Mouse (Mus musculus) cerebellum, adult 18-20 months (tissue): ENCODE measurements around the gene Slc5a1.

ENCODE experiments used
- DNase-seq, 2 experiments: peaks; one replicate each; pipeline ENCODE4 v3.0.0; 2021

The Slc5a1 gene

DNA sequence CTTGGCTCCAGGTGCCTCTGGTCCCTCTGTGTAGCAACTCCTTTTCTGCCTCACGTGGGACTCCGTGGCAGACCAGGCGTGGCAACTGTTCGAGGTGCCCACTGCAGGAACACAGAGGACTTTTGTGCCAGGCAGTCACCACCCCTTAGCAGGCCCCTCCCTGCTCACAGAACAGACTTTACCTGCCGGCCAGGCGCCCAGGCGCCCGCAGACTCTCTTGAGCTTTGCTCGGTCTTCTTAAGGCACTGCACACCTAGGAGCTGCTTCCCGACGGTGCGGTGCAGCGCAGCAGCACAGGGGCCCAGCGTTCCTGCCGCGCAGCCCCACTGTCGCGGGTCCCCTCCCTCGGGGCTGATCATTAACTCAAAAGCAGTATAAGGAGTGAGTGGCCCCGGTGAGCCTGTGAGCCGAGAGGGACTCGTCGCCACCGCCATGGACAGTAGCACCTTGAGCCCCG is at the start of gene Slc5a1:
TSS of gene Slc5a1 (plus strand) at position 195 of the 457 bp plus-strand sequence.
- no peak for DNase-seq

DNA sequence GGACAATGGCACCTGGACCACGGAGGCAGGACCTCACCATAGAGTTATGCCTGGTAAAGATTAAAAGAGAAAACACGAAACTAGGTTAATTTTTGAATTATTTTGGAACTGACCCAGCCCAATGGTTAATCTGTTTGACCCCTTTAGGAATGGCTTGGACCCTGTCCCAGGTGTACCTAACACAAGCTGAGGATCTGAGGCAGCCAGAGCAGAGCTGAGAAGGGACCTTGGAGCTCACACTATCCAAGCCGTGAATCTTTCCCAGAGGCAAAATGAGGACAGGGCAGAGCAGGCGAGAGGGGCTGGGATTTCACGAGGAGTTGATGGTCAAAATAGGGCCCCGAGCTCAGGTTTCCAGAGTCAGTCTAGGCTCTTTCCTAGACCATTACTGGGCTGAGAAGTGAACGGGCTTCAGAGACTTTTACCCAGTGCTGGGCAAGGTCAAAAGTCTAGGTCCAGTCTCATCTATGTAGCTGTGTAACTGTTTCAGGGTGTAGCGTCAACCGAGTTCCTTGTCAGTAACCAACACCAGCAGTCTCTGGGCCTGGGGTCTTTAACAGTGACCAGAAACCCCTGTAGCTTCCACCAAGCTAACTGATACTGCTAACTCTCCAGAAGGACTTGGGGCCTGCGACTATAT is 47.8 kb upstream of the Slc5a1 start:
- no peak for DNase-seq

DNA sequence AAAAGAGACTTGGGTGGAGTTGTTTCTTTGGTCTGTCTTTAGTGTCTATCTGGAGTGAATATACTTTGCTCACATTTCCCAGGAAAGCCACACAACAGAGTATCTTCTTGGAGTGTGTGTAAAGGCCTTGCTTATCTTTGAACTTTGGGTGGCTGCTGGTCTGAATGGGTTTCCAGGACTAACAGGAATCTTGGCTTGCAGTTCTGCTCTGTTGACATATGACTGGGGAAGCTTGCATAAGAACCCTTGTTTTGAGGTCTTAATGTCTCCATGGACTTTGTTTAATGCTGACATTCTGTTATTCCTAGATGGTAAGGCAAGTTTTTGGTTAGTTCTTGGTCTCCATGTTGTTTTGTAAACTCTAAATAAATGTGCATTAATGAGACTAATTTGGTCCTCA is 33.9 kb upstream of the Slc5a1 start:
- DNase-seq: no peak

DNA sequence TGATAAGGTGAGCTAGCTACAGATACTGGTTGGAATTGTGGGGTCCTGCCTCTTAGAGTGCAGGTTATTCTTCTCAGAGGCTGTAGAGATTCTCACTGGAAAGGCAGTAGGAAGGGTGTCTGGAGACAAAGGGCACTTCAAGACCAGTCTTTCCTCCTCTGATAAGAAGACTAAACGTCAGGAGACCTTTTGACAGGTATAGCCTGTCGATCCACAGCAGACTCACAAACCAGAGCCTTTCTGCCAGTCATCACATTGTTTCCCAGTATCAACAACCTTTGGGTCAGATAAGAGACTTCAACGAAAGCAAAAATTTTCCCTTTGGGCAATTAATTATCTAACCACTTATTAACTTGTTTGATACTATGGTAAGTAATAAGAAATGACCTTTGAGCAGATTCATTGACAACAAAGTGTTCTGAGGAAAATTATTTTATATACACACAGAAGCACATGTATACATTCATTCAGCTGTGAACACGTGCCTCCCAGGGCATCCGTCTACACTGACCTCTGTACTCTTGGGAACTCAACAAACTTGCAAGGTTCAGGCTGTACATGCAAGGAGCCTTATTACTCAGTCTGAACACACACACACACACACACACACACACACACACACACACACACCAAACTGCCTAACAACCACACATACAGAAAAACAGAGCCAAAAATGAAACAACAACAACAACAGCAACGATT is 27.4 kb upstream of the Slc5a1 start:
- DNase-seq: no peak

DNA sequence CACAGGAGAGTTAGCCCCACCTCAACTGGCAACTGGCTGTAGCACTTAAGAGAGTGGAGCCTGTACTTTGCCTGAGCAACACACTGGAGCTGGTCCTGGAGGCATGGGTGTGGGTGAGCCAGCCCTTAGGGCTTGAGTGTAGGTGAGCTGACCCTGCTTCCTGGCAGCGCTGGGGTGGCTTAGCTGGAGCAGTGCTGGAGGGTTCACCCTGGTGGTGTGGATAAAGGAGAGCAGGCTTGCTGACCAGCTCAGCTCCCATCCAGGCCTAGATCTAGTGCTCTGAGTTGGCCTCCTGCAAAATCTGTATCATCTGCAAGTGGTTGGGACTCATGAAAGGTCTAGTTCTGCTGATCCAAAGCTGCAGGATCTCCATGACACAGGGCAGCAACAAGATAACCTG is 21.1 kb upstream of the Slc5a1 start:
- DNase-seq: no peak

DNA sequence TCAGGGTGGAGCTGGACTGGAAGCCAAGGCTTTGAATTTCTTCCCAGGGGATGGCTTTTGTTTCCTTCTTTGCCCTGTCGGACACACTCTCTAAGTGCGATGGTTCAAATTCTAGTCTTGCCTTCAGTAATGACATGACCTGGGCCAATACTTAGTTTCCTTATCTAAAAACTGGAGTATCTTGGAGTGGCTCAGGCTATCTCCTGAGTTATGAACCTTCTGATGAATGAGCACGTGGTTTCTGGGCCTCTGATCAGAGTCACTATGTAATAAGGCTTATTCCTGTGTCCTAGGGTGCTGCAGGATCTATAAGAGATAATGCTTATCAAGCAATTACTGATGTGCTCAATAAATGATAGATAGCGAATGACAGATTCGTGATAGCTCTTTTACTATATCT is 19.4 kb upstream of the Slc5a1 start:
- no peak for DNase-seq

DNA sequence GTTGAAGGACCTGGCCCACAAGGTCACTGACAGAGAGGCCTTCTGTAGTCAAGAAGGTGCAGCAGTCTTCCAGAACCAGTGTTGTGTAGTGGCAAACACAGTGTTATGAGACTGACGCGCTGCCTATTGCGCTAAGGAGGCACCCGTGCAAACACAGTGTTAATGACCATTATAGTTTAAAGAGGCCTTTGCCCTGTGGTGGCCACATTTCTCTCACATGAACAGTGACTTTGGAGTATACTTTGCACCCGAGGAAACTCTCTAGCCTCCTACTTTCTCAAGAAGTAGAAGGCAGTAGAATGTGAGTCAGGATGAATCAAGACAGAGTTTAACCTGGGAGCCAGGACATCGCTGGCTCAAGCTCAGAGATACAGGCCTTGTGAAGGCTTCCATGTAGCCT is 12.7 kb upstream of the Slc5a1 start:
- DNase-seq: no peak

DNA sequence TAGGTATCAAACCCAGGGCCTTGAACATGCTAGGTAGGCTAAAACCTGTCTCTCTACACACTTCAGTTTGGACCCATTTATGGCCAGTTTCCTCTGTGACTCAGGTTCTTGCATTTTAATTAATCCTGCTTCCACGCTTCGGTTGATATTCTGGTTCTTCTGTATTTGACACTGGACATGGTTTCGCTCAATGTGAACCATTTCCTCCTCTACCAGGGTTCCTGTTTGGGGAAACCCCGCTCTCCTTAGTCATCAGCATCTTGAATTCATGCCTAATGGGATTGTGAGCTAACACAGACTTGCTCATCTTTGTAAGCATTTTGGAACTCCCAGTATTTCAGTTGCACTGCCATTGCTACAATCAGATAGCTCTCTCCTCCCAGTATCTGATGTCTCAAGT is 8.7 kb upstream of the Slc5a1 start:
- no peak for DNase-seq

DNA sequence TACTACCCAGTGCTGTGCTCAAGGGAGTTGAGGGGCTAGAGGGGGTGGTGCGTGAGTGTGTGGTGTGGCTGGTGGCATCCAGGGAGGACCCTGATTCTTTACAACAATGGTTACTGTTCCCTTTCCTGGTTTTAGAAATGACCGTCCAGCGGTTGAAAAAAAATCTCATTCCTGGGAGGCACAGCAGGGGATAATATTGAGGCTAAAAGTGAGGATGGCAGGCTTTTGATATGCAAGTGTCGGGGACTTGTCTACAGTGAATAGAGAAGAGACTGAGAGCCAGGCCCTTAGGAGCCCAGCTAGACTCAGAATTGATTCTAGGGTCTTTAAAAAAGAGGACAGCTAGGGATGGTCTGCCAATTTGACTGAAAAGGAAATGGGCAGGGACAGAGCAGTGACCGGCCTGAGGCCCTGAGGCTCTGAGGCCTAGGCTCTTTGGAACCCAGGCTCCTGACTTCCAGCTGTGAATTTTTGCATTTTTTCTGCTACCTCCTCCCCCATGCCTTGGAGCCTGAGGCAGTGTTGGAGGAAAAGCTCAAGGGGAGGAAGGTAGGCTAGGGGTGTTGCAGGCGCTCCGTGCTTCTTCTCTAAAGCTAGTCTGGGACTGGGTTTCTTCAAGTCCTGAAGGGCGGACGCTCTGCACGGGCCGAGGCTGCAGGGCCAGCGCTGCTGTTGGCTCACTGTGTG is 1.5 kb upstream of the Slc5a1 start:
- no peak for DNase-seq

DNA sequence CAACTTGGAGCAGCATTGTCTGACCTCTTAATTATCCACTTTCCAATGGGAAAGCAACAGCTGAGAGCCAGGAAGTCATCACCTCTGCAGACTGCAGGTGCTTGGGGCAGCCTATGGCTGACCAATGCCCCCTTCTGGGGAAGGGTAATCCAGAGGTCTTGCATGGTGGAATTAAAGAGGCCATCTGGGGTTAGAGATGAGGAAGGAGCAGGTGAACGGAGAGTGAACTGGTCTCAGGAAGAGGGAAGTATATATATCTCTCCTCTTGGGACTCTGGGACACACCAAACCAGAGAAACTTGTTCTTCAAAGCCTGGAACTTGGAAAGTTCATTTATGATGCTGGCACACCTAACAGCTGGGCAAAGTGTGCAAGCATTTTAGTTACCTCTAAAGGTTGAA is 857 bp downstream of the Slc5a1 start:
- DNase-seq: no peak

DNA sequence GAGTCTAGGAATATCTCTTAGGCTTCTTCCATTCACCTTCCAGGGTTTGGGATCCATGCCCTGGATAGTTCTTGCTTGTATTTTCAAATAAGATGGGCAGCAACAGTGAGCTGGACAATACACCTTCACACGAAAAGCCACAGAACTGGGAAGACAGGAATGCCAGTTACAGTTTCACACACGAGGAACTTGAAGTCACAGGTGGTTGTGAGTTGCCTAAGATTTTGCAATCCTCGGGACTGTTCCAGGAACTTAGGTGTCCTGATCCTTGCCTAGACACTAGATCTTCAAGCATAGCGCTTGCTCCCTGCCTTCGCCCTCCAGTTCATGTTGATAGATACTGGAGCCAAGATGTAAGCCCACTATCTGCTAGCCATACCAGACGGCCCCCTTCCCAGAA is 1.6 kb downstream of the Slc5a1 start:
- no peak for DNase-seq

DNA sequence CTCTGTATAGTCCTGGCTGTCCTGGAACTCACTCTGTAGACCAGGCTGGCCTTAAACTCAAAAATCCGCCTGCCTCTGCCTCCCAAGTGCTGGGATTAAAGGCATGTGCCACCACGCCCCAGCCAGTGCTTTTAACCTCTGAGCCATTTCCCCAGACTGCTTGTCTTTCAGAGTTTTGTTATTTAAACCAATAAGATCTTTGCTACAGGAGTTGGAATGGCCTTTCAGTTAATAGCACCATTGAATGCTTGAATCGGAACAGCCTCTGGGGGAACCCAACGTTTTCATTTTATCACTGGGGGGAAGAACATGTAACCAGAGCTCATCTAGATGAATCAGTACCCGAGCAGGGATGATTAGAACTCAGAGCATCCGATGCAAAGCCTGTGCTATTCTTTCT is 3.0 kb downstream of the Slc5a1 start:
- DNase-seq: no peak

DNA sequence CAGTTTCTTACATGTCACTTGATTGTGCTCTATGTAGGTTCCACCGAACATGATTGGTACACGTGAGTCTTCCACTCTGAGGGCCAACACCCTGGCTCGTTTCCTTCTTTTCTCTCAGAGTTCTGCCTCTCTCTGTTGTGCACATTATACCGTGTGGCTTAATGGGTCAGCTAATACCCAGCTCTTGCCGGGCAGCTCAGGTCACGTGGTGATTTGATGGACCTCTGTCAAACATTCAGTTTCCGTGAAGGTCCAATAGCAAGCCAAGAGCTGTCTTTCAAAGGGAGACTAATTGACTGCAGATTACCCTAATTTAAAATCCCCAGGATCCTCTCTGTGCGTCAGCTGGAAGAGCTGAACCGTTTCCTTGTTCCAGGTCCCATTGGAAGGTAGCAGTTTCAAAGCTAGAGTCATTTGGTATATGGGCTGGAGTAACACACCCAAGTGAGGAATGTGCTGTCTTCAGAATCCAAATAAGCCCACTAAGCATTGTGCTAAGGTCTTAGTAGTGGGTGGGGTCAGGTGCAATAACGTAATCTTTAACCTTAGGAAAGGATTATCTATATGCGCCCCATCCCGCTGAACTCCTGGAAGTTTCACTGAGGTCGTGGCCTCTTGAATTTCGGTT is 3.9 kb downstream of the Slc5a1 start:
- DNase-seq: no peak

DNA sequence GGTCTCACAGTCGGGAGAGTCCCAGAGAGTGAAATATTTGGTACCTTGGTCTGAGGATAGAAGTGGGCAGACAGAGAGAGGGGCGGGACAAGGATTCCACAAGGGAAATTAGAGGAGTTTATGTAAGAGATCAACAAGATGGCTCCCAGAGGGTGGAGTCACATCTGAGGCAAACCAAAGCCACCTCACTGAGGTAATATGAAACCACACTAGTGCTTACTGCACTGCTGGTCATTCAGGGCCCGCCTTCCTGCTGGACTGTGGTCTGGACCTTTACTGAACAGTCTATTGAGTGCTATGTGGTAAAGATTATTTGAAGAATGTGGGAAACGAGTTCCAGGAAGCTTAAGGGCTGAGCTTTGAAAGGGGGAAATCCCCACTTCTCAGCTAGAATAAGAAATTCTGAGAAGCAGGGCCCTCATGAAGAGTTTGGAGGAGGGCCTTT is 17.9 kb downstream of the Slc5a1 start:
- no peak for DNase-seq

DNA sequence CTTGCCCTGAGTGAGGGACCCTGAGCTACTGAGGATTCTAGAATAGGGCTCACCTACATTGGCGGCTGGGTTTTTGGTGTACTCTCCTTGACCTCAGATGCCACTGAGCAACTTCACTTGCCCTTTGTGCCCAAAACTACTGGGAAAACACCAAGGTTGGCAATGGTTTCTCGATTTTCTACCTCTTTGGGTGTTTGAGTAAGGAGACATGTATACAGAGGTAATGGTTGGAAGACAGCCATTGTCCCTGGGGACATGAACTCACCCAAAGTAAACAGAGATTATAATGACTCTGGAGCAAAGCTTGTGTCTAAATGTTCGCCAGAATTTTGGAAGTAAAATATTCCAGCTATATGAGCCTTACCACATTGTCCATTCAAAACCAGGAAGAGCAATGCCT is 19.6 kb downstream of the Slc5a1 start:
- DNase-seq: no peak

DNA sequence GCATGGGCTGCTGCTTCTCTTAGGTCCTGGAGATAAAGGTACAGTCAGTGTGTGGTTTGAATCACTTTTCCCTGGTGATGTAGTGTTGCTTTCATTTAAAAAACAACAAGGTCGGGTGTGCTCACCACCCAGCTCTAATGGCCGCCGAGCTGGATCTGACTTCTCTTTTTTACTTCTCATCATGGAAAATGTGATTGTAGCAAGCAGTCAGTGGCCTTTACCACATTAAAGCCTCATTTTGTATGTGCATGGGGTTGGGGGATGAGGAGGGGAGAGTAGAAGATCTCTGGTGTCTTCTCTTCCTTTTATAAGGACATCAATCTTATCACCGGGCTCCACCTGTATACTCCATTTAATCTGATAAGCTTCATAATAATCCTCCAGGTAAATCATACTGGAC is 21.3 kb downstream of the Slc5a1 start:
- DNase-seq: no peak

DNA sequence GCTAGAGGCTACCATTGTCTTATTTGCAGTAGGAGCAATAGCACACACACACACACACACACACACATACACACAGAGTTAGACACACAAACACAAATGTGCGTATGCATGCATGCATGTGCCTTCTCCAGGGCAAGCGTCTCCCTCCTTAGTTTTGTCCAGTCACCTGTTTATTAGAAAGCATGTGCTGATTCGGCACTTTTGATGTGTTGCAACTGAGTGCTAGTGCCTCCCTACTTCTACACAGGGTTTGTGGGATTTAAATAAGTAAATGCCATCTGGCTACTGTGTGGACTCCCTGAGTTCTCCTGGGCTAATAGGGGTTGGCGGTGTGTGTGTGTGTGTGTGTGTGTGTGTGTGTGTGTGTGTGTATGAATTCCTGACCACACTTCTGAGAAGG is 30.1 kb downstream of the Slc5a1 start:
- no peak for DNase-seq

DNA sequence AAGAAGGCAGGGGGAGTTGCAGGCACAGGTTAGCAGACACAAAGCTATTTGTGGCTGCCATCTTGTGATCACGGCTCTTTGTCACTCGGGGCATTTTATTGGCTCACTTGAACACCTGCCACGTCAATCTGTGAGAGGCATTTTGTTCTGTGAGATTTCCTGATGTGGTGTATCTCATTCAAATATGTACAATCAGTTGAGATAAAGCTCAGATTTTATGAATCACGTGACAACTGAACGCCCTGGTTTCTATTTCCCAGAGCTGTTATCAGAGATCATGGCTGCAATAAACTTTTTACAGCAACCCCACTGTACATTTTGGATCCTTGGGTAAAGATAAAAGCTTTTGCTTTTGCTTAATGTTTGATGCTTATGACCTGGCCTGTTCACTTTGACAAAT is 31.6 kb downstream of the Slc5a1 start:
- no peak for DNase-seq

DNA sequence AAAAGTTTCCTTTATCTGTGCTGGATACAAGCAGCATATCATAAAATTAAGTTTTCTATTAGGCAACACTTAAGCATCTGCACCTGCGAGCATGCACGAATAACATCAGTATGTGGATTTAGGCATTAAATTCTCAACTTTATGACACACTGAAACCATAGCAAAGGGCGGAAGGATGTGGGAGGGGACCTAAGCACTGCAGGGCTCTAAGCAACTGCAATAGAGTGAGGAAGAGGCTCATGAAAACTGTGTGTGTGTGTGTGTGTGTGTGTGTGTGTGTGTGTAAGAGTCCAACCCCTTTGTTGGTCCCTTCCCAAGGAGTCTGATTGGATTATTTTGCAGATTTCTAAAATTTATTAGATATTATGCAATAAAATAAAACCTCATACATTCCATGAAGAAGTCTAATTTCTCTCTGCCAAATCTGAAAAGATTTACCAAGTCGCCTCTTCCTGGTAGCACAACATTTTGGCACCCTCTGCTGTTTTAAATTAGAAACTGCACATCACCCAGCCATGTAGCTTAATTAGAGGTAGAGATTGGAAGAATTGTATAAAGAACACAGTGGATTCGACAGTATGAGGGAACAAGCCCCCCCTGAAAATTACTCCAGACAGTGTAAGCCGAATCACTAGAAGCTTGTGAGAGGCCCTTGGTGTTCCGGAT is 38.9 kb downstream of the Slc5a1 start:
- DNase-seq: peak; percentile 30 to 44

DNA sequence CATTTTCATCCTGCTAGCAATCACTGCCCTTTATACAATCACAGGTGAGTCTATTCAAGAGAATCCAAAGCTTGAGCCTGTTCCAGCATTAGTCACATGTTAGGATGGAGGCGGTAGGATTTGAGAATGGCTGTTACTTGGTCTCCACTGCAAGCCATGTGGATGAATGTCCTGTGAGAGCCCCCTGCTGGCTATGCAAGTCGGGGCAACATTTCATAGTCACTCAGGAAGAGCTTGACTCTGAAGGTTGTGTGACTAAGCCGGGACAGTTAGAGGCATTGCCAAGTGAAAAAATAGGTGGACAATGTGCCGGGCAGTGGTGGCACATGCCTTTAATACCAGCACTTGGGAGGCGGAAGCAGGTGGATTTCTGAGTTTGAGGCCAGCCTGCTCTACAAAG is 40.0 kb downstream of the Slc5a1 start:
- no peak for DNase-seq

DNA sequence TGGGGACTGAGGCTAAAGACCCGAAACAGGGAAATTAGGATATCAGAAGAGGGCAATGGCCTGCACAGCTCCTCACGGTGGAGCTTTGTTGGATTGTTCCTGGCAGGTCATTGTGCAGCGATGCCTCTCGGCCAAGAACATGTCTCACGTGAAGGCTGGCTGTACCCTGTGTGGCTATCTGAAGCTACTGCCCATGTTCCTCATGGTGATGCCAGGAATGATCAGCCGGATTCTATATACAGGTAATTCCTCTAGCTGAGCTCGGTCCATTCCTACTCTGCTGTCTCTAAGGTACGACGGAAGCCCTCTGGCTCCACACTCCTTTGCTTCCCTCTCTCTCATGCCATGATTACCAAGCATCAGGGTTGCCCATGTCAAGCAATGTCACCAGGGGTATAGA is 42.8 kb downstream of the Slc5a1 start:
- DNase-seq: no peak

DNA sequence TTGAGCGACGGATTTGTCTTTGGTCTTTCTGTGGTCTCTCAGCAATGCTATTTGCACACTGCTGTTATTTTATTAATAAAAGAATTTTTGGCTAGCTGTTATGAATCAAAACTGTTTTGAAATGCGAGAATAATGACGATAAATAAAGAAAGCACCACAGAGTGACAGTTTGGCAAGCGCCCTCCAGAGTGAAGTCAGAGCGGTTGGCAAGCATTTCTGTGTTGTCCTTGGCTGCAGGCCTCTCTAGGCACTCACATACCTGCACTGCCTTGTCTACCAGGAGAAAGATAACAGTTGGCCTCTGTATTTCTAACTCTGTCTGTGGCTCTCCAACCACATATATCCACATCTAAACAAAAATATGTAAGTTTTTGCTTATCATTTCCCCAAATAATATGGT is 43.7 kb downstream of the Slc5a1 start:
- DNase-seq: no peak

DNA sequence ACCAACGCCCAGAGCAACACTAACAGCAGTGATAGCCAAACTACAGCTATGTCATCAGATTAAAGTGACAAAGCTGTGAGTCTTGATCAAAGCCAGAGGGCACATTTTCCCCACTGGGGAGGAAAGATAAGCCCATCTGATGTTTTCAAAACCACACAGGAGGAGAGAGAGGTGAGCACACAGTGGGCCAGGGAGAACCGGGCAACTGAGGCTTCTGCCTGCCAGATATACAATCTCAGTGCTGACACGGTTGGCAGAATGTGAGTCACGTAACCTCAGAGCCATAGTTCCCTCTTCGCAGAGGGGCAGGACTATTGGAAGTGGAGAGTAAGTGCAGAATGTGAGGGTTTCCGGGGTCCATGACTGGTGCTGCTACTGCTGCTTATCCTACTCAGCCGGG is 89.5 kb downstream of the Slc5a1 start:
- no peak for DNase-seq
